Mouse (Mus musculus) CH12.LX (cell line): ENCODE measurements around the gene Pstk.

Experiments used
- EP300 ChIP-seq: IDR thresholded peaks from 2 replicates; pipeline ENCODE4 v1.6.1; 2011; ENCODE audit warnings: low read length, improper control_type of control experiment
- KAT2A ChIP-seq: IDR thresholded peaks from 2 replicates; pipeline ENCODE4 v1.6.1; 2012; ENCODE audit warnings: low read length, improper control_type of control experiment, inconsistent platforms; ENCODE audit not compliant: insufficient replicate concordance
- POLR2A ChIP-seq: IDR thresholded peaks from 2 replicates; pipeline ENCODE4 v1.6.1; 2011; ENCODE audit warnings: low read depth, mild to moderate bottlenecking, improper control_type of control experiment, low read length

GRCm38 (mm10) chr7:131411941-131412270, 41.0 kb downstream of the Pstk start:
- TF ChIP-seq POLR2A (no peak), EP300 (no peak), KAT2A (no peak)
